Mouse (Mus musculus) liver, embryonic 14.5 days (tissue): Measurements from ENCODE around the gene Pdap1. TPM values are rescaled to one million over a fixed set of nuclear protein-coding genes. Genes with fewer than 3 reads are reported as not detected.
"Not testable (repeated sequence)": the region's sequence is repeated elsewhere in the genome, so short reads cannot be mapped to it uniquely, and the experiment has no call there.

Experiments used
- ATAC-seq: fragments of 200-750 bp; cut with Nextera tagmentation; 2 replicates; pipeline ENCODE4 v1.8.0; 2017; ENCODE audit warnings: moderate number of reproducible peaks, mild to moderate bottlenecking, moderate library complexity; ENCODE audit not compliant: insufficient read depth
- DNase-seq, 3 experiments: peaks; one replicate each; pipeline ENCODE4 v3.0.0-alpha.2; 2012 to 2013; ENCODE audit warnings: low read depth in 3 of 3, low spot score in 3 of 3
- H3K27ac ChIP-seq: fragments of 300-500 bp; sonication (generic); 2 replicates; pipeline ENCODE4 v1.5.1; 2014; ENCODE audit warnings: moderate library complexity, mild to moderate bottlenecking, control low read depth, inconsistent platforms
- H3K27me3 ChIP-seq: fragments of 300-500 bp; sonication (generic); 2 replicates; pipeline ENCODE4 v1.6.1; 2014; ENCODE audit warnings: mild to moderate bottlenecking, low read length, moderate library complexity; ENCODE audit not compliant: control insufficient read depth, insufficient read depth
- H3K36me3 ChIP-seq: fragments of 300-500 bp; sonication (generic); replicated peaks from 2 replicates; pipeline ENCODE4 v1.6.1; 2014; ENCODE audit warnings: low read depth; ENCODE audit not compliant: control insufficient read depth, insufficient read depth
- H3K4me1 ChIP-seq, 2 experiments: fragments of 200-500 bp in 1 of 2; fragments of 300-500 bp in 1 of 2; sonication (generic) in 1 of 2; replicated peaks; 2 replicates each; pipeline ENCODE4 v1.6.1; 2012 to 2014; ENCODE audit warnings: antibody characterized with exemption in 1 of 2, inconsistent platforms in 1 of 2, low read length in 1 of 2; ENCODE audit not compliant: control insufficient read depth in 2 of 2, insufficient read depth in 2 of 2
- H3K4me2 ChIP-seq: fragments of 300-500 bp; sonication (generic); 2 replicates; pipeline ENCODE4 v1.6.1; 2014; ENCODE audit warnings: low read depth, mild to moderate bottlenecking, control low read depth, moderate library complexity
- H3K4me3 ChIP-seq, 2 experiments: fragments of 200-500 bp in 1 of 2; fragments of 300-500 bp in 1 of 2; sonication (generic) in 1 of 2; 2 replicates each; pipeline ENCODE4 v1.5.1; 2012 to 2014; ENCODE audit warnings: low read depth in 2 of 2, low read length in 2 of 2, mild to moderate bottlenecking in 2 of 2, control low read depth in 1 of 2, inconsistent platforms in 1 of 2, moderate library complexity in 1 of 2; ENCODE audit not compliant: insufficient read depth in 1 of 2
- H3K9ac ChIP-seq: fragments of 300-500 bp; sonication (generic); replicated peaks from 2 replicates; pipeline ENCODE4 v1.6.1; 2014; ENCODE audit warnings: mild to moderate bottlenecking, control low read depth, moderate library complexity
- H3K9me3 ChIP-seq: fragments of 300-500 bp; sonication (generic); 2 replicates; pipeline ENCODE4 v1.6.1; 2016; ENCODE audit warnings: low read length, mixed read lengths; ENCODE audit not compliant: control insufficient read depth
- CTCF ChIP-seq: IDR thresholded peaks from 2 replicates; pipeline ENCODE4 v1.5.1; 2016; ENCODE audit warnings: antibody characterized with exemption, low read depth, control low read depth
- EP300 ChIP-seq: IDR thresholded peaks from 2 replicates; pipeline ENCODE4 v1.6.1; 2016; ENCODE audit warnings: antibody characterized with exemption, low read depth
- WGBS: fragments of 180-500 bp; shearing (Covaris S2); extraction: QIAGEN DNeasy Blood & Tissue Kit; methylation state at CpG from one replicate; pipeline ENCODE4 v1.1.7; 2014; ENCODE audit not compliant: insufficient replicate concordance; 5-methylcytosine and 5-hydroxymethylcytosine counted together
- polyA plus RNA-seq, 2 experiments: library from polyadenylated mRNA; depleted of rRNA in 1 of 2; stranded (reverse) in 1 of 2; unstranded in 1 of 2; fragments of >200 nt; fragmentation: Nextera tagmentation in 1 of 2; extraction: Ambion mirVana in 1 of 2; gene quantifications; 2 replicates each; pipeline versions ENCODE4 v1.2.1 to v1.2.3; 2012 to 2014

Gene Pdap1
- polyA plus RNA-seq, 2 experiments, result 44.0 to 44.4 TPM

DNA sequence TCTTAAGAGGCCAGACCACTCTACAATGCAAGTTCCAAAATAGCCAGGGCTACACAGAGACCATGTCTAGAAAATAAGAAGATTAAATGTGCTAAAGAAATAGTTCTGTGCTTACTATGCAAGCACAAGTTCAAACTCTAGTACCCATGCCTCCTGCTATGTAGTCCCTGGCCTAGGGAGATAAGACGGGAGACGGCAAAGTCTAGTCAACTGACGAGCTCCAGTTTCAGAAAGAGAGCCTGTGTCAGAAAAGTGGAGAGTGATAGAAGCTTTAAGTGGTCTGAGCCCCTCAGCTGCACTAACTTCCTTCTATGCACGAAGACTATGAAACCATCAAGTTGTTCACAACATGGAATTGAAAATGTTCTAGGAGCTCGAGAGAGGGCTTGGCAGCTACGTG is 9.3 kb upstream of the Pdap1 start:
- peaks cover 79% of the 10 kb centered on the region for H3K36me3 ChIP-seq
- no peaks in the 10 kb centered on the region for H3K27me3 ChIP-seq
- H3K27ac ChIP-seq, result peak overlapping the region; percentile 29
- H3K4me1 ChIP-seq, result peaks cover 5 to 26% of the 10 kb centered on the region in 2 experiments; a peak in 3 of 4 replicates
- TF ChIP-seq CTCF, result no peak
- TF ChIP-seq EP300, result peak; percentile 46; the same call in 1 of the 2 replicates
- H3K4me3 ChIP-seq, result no peak overlapping the region
- no peak overlapping the region for H3K9ac ChIP-seq
- WGBS, result 47% methylated on average over 6 of the region's 6 CpGs
- no peaks in the 10 kb centered on the region for H3K9me3 ChIP-seq
- DNase-seq, result no peak
- no peak overlapping the region for H3K4me2 ChIP-seq
- ATAC-seq, result peak; percentile 58

DNA sequence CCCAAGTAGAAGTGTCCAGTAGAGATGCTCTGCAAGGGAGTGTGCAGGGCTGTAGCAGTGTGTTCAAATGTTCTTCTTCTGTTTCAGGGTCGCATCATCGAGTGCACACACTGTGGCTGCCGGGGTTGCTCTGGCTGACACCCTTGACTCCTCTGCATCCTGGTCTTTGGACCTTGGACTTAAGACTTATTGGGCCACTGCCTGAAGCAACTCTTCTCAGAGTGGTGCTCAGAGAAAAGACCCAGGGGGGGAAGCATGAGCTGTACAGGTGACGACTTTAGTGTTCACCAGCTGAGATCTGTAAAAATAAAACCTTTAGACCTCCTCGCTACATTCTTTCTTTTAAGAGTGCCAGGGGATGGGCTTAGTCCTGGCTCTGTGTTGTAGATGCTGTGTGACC is 7.7 kb upstream of the Pdap1 start:
- no peak for TF ChIP-seq EP300
- no peak for TF ChIP-seq CTCF
- Histone ChIP-seq H3K4me2 (no peak overlapping the region), H3K9me3 (no peaks in the 10 kb centered on the region), H3K9ac (no peak overlapping the region), H3K27me3 (no peaks in the 10 kb centered on the region), H3K27ac (no peak overlapping the region), H3K4me3 (no peak overlapping the region), H3K36me3 (peaks cover 87% of the 10 kb centered on the region), H3K4me1 (peaks cover 3 to 18% of the 10 kb centered on the region in 2 experiments; a peak in 3 of 4 replicates)
- DNase-seq, result no peak
- WGBS, result 88% methylated on average over 5 of the region's 5 CpGs
- no peak for ATAC-seq

DNA sequence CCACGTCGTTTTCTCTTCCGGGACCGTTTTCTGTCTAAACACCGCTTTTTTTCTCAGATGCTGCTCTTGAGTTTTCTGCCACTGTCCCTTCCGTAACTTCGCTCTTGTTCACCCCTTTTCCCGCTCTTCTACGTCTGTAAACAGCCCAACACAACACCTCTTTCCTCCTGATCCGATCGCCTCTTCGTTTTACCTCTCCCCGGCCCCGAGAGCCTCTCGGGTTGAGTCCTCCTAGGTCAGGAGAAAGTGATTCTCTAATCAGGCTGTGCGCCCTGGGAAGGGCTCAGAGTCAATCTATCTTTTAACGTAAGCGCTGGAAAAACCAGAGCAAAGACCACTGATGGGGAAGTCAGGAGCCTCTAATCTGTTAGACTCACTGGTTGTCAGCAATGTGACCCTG is 573 bp upstream of the Pdap1 start:
- peak; percentile 31; the same call in 1 of the 2 replicates for ATAC-seq
- no peaks in the 10 kb centered on the region for H3K9me3 ChIP-seq
- peaks cover 49% of the 10 kb centered on the region for H3K36me3 ChIP-seq
- peak overlapping the region; percentile 94 for H3K27ac ChIP-seq
- H3K4me2 ChIP-seq, result peak overlapping the region; percentile 98
- H3K9ac ChIP-seq, result peak overlapping the region; percentile 98
- under 1% methylated on average over 18 of the region's 18 CpGs for WGBS
- H3K4me1 ChIP-seq, result peaks cover 14 to 16% of the 10 kb centered on the region in 2 experiments
- H3K27me3 ChIP-seq, result no peaks in the 10 kb centered on the region
- no peak for DNase-seq
- peak overlapping the region; percentile 98 for H3K4me3 ChIP-seq
- TF ChIP-seq EP300 (no peak), CTCF (no peak)

DNA sequence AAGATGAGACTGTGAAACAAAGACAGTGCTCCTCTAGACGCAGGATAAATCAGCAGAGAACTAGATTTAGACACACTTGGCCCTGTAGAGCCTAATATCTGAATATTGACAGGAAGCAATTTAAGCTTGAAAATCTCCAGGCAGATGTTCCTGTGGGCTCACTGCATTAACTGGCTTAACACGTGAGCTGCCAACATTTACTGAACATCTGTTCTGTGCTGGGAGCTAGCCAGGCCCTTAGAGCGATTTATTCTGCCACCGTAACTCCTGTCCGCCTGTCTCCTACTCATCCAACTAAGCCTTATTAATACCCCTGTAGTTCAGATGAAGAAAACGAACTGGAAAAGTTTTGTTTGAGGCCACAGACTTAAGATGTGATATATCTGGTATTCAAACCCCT is 1.2 kb downstream of the Pdap1 start:
- TF ChIP-seq EP300 (no peak), CTCF (no peak)
- no peak for ATAC-seq

DNA sequence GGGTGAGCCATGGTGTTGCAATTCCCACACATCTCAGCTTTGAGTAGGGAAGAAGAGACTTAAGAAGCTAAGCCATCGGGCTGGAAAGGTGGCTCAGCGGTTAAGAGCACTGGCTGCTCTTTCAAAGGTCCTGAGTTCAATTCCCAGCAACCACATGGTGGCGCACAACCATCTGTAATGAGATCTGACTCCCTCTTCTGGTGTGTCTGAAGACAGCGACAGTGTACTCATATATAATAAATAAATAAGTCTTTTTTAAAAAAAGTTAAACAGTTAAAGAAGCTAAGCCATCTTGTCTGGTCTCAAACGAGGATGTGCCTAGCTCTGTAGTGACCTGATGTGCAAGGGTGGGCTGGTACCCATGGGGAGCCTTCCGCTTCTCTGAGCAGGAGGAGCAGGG is 6.8 kb downstream of the Pdap1 start:
- not testable (repeated sequence) for H3K4me1 ChIP-seq, H3K4me2 ChIP-seq, H3K27ac ChIP-seq, ATAC-seq, DNase-seq, H3K9ac ChIP-seq, H3K9me3 ChIP-seq, H3K27me3 ChIP-seq, H3K4me3 ChIP-seq
- TF ChIP-seq CTCF, result peak; percentile 56
- WGBS, result 74% methylated on average over 6 of the region's 6 CpGs
- peaks cover 61% of the 10 kb centered on the region for H3K36me3 ChIP-seq

More for the DNA sequence above, 1.2 kb downstream of the Pdap1 start:
- no peak for DNase-seq
- Histone ChIP-seq H3K9ac (peak overlapping the region; percentile 98), H3K27me3 (no peaks in the 10 kb centered on the region), H3K27ac (no peak overlapping the region), H3K4me1 (peaks cover 14 to 16% of the 10 kb centered on the region in 2 experiments), H3K4me3 (peak overlapping the region; percentile 97 to 98), H3K4me2 (peak overlapping the region; percentile 98), H3K36me3 (peaks cover 48% of the 10 kb centered on the region), H3K9me3 (no peaks in the 10 kb centered on the region)
- WGBS, result 17% methylated on average over 6 of the region's 6 CpGs
